Mouse (Mus musculus) left cerebral cortex, postnatal 14 days (tissue): ENCODE measurements around the gene Tapbpl. TPM values are rescaled to one million over a fixed set of nuclear protein-coding genes. Genes with fewer than 3 reads are reported as not detected.

Experiments
- DNase-seq, 2 experiments: peaks; one replicate each; pipeline ENCODE4 v3.0.0; 2021 to 2022; ENCODE audit warnings: low spot score in 2 of 2, mixed read lengths in 1 of 2
- intact Hi-C: fragments of 180-260 bp; cut with DNase I; formaldehyde crosslinking; loops from one replicate; pipeline ENCODE4 v1.15.1; 2025
- total RNA-seq, 2 experiments: library from RNA; stranded (reverse); gene quantifications; 2 replicates each; pipeline ENCODE4 v1.2.3; 2021

Gene Tapbpl
- total RNA-seq, 2 experiments from 2014 or later = 2.0 to 2.9 TPM

- intact Hi-C loops = no loop called here
- no peak for DNase-seq
Observed at GRCm38 (mm10) chr6:125244551-125244950, 12.9 kb upstream of the Tapbpl start.

GRCm38 (mm10) chr6:125241566-125241965 is 9.9 kb upstream of the Tapbpl start:
- intact Hi-C loops = no loop called here
- DNase-seq = no peak

GRCm38 (mm10) chr6:125240617-125241016 is 9.0 kb upstream of the Tapbpl start:
- DNase-seq = no peak
- intact Hi-C loops = no loop called here

GRCm38 (mm10) chr6:125239547-125239946 is 7.9 kb upstream of the Tapbpl start:
- no peak for DNase-seq
- intact Hi-C loops = no loop called here

- intact Hi-C loops = no loop called here
- DNase-seq = no peak
Observed at GRCm38 (mm10) chr6:125238396-125238795, 6.7 kb upstream of the Tapbpl start.

GRCm38 (mm10) chr6:125237421-125237820 is 5.8 kb upstream of the Tapbpl start:
- intact Hi-C loops = no loop called here

GRCm38 (mm10) chr6:125236782-125237181 is 5.1 kb upstream of the Tapbpl start, which contains the start of gene Cd27:
TSS of gene Cd27 (minus strand) at chr6:125237010.
- DNase-seq = no peak
- intact Hi-C loops = no loop called here

More at GRCm38 (mm10) chr6:125237421-125237820, 5.8 kb upstream of the Tapbpl start:
- DNase-seq = no peak

- no peak for DNase-seq
- intact Hi-C loops = no loop called here
Observed at GRCm38 (mm10) chr6:125236341-125236740, 4.7 kb upstream of the Tapbpl start.

GRCm38 (mm10) chr6:125234520-125234828 is 2.8 kb upstream of the Tapbpl start:
- intact Hi-C loops = no loop called here
- DNase-seq = no peak

GRCm38 (mm10) chr6:125233816-125234519 is 2.3 kb upstream of the Tapbpl start:
- DNase-seq = no peak
- intact Hi-C loops = no loop called here

GRCm38 (mm10) chr6:125232516-125232915 is 856 bp upstream of the Tapbpl start:
- intact Hi-C loops = no loop called here
- no peak for DNase-seq

GRCm38 (mm10) chr6:125232045-125232437 is 381 bp upstream of the Tapbpl start:
- no peak for DNase-seq
- intact Hi-C loops = no loop called here

GRCm38 (mm10) chr6:125230571-125230970 is 1.1 kb downstream of the Tapbpl start:
- intact Hi-C loops = no loop called here
- DNase-seq = no peak

- no peak for DNase-seq
Observed at GRCm38 (mm10) chr6:125225518-125226115, 6.0 kb downstream of the Tapbpl start.

GRCm38 (mm10) chr6:125222577-125222976 is 9.1 kb downstream of the Tapbpl start:
- intact Hi-C loops = no loop called here
- no peak for DNase-seq

More at GRCm38 (mm10) chr6:125225518-125226115, 6.0 kb downstream of the Tapbpl start:
- intact Hi-C loops = no loop called here

- intact Hi-C loops = no loop called here
- DNase-seq = no peak
Observed at GRCm38 (mm10) chr6:125222146-125222545, 9.5 kb downstream of the Tapbpl start.

GRCm38 (mm10) chr6:125221115-125221745 is 10.4 kb downstream of the Tapbpl start:
- intact Hi-C loops = no loop called here

GRCm38 (mm10) chr6:125218963-125219362 is 12.7 kb downstream of the Tapbpl start:
- DNase-seq = peak; percentile 79 to 81
- intact Hi-C loops = loop anchor here (1.0 kb wide), 1 partner anchor 52 kb away; no protein-coding TSS in a partner anchor

More at GRCm38 (mm10) chr6:125221115-125221745, 10.4 kb downstream of the Tapbpl start:
- no peak for DNase-seq

GRCm38 (mm10) chr6:125217899-125218298 is 13.8 kb downstream of the Tapbpl start:
- intact Hi-C loops = no loop called here
- peak; percentile 31 to 43 for DNase-seq

GRCm38 (mm10) chr6:125216898-125217297 is 14.8 kb downstream of the Tapbpl start:
- no peak for DNase-seq

More at GRCm38 (mm10) chr6:125216898-125217297, 14.8 kb downstream of the Tapbpl start:
- intact Hi-C loops = no loop called here
